Mouse (Mus musculus): ENCODE data around the gene Tex12.

DNA sequence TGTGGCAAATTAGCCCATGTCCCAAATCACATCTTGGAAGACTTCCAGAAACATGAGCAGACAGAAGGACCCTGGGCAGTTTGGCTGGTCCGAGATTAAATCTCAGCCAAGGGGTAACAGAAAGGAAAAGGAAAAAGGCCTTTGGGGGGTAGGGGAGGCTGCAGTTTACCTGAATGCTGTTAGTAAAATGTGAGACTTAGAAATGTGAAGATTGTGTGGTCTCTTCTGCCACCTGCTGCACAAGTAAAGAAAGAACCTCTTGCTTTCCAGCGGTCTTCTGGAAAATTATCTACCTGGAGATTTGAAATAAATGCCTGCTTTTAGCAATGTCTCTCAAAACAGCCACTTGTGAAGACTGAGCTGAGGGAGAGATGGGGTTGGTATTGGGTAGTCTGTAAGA is 30.2 kb downstream of the Tex12 start:
- TF ChIP-seq EP300 (IDR thresholded peaks at IDR 0.05; ENCODE audit: low read depth) (no peak), CTCF (IDR thresholded peaks at IDR 0.05; ENCODE audit: low read depth) (peak; percentile 50)

All from heart, postnatal 0 days (tissue).